Mouse (Mus musculus) stomach, postnatal 0 days (tissue): ENCODE data around the gene Gm9964.

Experiments
- CTCF ChIP-seq: IDR thresholded peaks from 2 replicates; pipeline ENCODE4 v1.5.1; 2016; ENCODE audit warnings: antibody characterized with exemption, low read depth, mild to moderate bottlenecking, moderate library complexity
- EP300 ChIP-seq: optimal IDR thresholded peaks from 2 replicates; pipeline ENCODE3; 2016; ENCODE audit warnings: antibody characterized with exemption

- TF ChIP-seq CTCF (no peak), EP300 (no peak)
Observed at GRCm38 (mm10) chr11:79273757-79274156, 22.9 kb downstream of the Gm9964 start.
